Mouse (Mus musculus): ENCODE measurements around the gene Pced1a. TPM values are rescaled to one million over a fixed set of nuclear protein-coding genes. Genes with fewer than 3 reads are reported as not detected.
"Not testable (repeated sequence)": the region's sequence is repeated elsewhere in the genome, so short reads cannot be mapped to it uniquely, and the experiment has no call there.

Pced1a gene
- polyA plus RNA-seq, 1 experiment: 21.2 TPM

DNA sequence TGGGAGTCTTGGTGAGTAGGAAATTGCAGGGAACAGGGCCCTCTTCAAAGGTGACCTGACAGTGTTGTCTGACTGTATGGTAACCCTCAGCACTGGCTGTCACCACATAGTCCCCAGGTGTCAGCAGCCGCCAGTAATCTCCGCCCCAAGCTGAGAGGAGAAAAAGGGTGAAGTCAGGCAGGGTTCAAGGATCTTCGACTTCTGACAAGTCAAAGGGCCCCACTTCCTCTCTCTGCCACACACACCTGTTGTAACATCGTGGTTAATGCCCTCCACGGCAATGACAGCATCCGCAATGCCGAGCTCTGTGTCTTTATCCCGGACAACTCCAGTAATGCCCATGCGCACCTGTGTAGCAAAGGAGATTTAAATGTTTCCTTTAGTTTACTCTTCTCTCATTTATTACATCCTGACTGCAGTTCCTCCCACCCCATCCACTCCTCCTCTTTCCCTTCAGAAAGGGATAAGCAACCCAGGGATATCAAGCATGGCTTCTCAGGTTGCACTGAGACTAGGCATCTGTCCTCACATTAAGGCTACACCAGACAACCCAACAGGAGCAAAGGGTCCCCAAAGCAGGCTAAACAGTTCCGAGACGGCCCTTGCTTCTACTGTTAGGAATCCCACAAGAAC is 33.4 kb downstream of the Pced1a start:
- DNase-seq (ENCODE audit: low read depth): no peak

DNA sequence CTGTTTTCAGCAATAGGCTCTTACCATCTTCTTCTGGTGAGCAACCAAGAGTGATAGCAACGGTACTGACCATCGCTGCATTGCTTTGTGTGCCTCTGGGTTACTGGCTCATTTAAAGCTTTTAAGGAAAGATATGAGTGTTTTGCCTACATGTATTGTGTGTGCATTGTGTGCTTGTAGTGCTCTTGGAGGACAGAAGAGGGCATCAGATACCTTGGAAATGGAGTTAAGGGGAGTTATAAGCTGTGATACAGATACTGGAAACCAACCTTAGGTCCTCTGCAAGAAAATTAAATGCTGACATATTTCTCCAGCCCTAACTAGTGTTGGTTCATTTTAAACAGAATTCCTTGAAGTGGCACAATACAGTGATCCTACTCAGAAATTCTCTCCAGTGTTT is 35.7 kb downstream of the Pced1a start:
- DNase-seq (ENCODE audit: low read depth): no peak

GRCm38 (mm10) chr2:130386212-130386611 is 38.3 kb downstream of the Pced1a start:
- DNase-seq (ENCODE audit: low read depth): no peak

GRCm38 (mm10) chr2:130383895-130384294 is 40.6 kb downstream of the Pced1a start:
- DNase-seq (ENCODE audit: low read depth): no peak

DNA sequence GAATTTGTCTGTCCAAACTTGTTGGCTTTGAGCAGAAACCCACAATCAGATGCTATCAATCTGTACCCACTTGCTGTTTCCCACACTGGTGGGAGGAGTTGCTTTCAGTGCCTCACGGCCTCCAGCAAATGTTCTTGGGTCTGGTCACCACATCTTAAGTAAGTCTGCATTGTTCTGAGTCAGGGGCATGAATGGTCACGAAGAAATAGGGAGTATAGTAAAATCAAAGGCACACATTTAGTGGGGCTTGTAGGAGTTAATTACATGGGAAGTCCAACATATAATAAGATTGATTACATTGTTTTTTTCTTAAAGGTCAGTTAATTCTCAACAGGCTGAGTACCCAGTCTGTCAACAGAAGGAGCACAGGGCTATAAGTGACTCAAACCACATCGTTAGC is 41.3 kb downstream of the Pced1a start:
- no peak for DNase-seq (ENCODE audit: low read depth)

DNA sequence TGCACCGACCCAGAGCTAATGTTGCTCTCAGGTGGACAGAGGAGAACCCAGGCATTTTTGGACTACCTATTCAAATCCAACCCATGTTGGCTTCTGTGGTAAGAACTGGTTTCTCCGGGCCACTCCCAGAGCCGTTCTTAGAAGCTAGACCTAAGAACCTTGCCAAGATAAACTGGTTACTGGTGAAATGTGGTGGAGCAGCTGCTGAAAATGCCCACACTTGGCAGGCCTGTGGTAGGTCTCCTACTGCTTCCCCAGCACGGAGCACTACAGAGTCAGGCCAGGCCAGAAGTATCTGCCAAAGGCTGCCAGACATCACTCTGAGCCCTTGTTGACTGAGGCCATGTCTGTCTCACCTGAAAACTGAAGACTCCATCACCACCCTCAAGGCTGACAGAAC is 49.5 kb downstream of the Pced1a start:
- DNase-seq (ENCODE audit: low read depth): peak; percentile 69

DNA sequence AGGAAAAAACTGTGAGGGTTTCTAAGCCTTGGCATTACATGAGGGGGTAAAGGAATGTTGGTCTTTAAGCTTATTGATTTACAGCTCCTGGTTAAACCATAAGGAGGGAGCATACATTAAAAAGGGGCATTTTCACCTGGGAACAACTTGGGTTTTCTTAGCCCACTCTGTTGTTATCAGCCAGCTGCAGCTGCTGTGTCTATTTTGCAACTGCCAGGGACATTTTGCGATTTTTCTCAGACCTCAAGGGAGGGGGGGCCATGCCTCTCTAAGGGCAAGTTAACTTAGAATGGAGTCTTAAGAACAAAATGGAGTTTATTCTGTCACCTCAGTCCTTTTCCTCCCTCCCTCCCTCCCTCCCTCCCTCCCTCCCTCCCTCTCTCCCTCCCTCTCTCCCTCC is 51.5 kb downstream of the Pced1a start:
- DNase-seq (ENCODE audit: low read depth): not testable (repeated sequence)

- DNase-seq (ENCODE audit: low read depth): peak; percentile 66
These were observed 57.1 kb downstream of the Pced1a start for GRCm38 (mm10) chr2:130367386-130367785.

Other genes starting within 250 kb of the Pced1a start
- gene Snrpb, start 245.3 kb downstream of the Pced1a start, polyA plus RNA-seq (2012; rRNA removed): 143 and 150 TPM in 2 replicates
- not detected in 2 replicates for gene Tmc2, start 229.5 kb downstream of the Pced1a start, polyA plus RNA-seq (2012; rRNA removed)
- gene Nop56, start 150.3 kb downstream of the Pced1a start, polyA plus RNA-seq (2012; rRNA removed): 46.7 and 51.6 TPM in 2 replicates
- gene Idh3b, start 140.2 kb downstream of the Pced1a start, polyA plus RNA-seq (2012; rRNA removed): 186 and 227 TPM in 2 replicates
- gene Ebf4, start 129.5 kb downstream of the Pced1a start, polyA plus RNA-seq (2012; rRNA removed): 2.8 and 3.8 TPM in 2 replicates
- 34.3 and 49.9 TPM in 2 replicates for gene Cpxm1, start 27.1 kb downstream of the Pced1a start, polyA plus RNA-seq (2012; rRNA removed)
- gene Gm28372, start 19.5 kb downstream of the Pced1a start, polyA plus RNA-seq (2012; rRNA removed): not detected in 2 replicates
- gene 1700020A23Rik, start 19.4 kb downstream of the Pced1a start, polyA plus RNA-seq (2012; rRNA removed): 2.1 and 3.6 TPM in 2 replicates
- 2.3 and 3.1 TPM in 2 replicates for gene Tmem239, start 18.2 kb downstream of the Pced1a start, polyA plus RNA-seq (2012; rRNA removed)
- 48.8 and 71.6 TPM in 2 replicates for gene Vps16, start 362 bp downstream of the Pced1a start, polyA plus RNA-seq (2012; rRNA removed)
- 72.7 and 78.3 TPM in 2 replicates for gene Ptpra, start 25.6 kb upstream of the Pced1a start, polyA plus RNA-seq (2012; rRNA removed)
- 47.4 and 53.2 TPM in 2 replicates for gene Mrps26, start 139.0 kb upstream of the Pced1a start, polyA plus RNA-seq (2012; rRNA removed)
- not detected in 2 replicates for gene Oxt, start 151.5 kb upstream of the Pced1a start, polyA plus RNA-seq (2012; rRNA removed)
- not detected in 2 replicates for gene Avp, start 157.9 kb upstream of the Pced1a start, polyA plus RNA-seq (2012; rRNA removed)
- 2.0 and 2.3 TPM in 2 replicates for gene Fastkd5, start 205.3 kb upstream of the Pced1a start, polyA plus RNA-seq (2012; rRNA removed)
- gene Ubox5, start 205.3 kb upstream of the Pced1a start, polyA plus RNA-seq (2012; rRNA removed): 6.4 and 6.5 TPM in 2 replicates
- 12.5 and 14.8 TPM in 2 replicates for gene Lzts3, start 218.1 kb upstream of the Pced1a start, polyA plus RNA-seq (2012; rRNA removed)
- 63.9 and 87.7 TPM in 2 replicates for gene Ddrgk1, start 240.0 kb upstream of the Pced1a start, polyA plus RNA-seq (2012; rRNA removed)
- gene Itpa, start 242.9 kb upstream of the Pced1a start, polyA plus RNA-seq (2012; rRNA removed): 28.9 and 36.6 TPM in 2 replicates